In the genomic region with DNA sequence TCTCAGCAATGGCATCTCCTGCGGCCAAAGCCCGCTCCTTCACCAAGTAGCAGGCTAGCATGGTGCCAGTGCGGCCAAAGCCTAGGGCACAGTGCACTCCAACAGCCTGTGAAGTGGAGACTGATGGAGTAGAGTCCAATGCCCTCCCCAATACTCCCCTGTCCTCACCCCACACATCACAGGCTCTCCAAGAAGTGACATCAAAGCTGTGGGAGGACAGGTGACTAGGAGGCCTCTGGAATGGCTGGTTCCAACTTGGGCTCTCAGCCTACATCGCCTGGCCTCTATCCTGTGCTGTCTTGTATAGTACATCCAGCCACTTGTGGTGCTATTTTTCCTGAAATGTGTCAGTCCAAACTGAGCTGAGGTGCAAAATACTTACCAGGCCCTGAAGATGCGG, we compare ENCODE assay signal across 9 mouse cellular contexts. TPM values are rescaled to one million over a fixed set of nuclear protein-coding genes. Genes with fewer than 3 reads are reported as not detected.
DNase-seq lines count a peak whose midpoint lies in the region; ATAC-seq and TF ChIP-seq lines count a peak whose summit lies in the region.
"Had no signal": no experiment of that assay in that cellular context is flagged by ENCODE, and none has a peak within 500 bp of the region (broad histone marks: within the 10 kb centered on the region; RNA-seq: fewer than 3 reads in every experiment).

No protein-coding gene starts in this region.

- no peaks in the 10 kb centered on the region for H3K36me3 ChIP-seq in kidney, embryonic 14.5 days (ENCODE audit: control insufficient read depth, insufficient read depth, low read length)
- no peaks in the 10 kb centered on the region for H3K36me3 ChIP-seq in neural tube, embryonic 12.5 days
- H3K36me3 ChIP-seq in stomach, postnatal 0 days (ENCODE audit: control insufficient read depth, insufficient read depth, low read length) = no peaks in the 10 kb centered on the region

- no peaks in the 10 kb centered on the region for H3K9me3 ChIP-seq in kidney, embryonic 14.5 days (ENCODE audit: control insufficient read depth, low read length)
- no peaks in the 10 kb centered on the region for H3K9me3 ChIP-seq in neural tube, embryonic 12.5 days
- H3K9me3 ChIP-seq in stomach, postnatal 0 days (ENCODE audit: control insufficient read depth, low read length) = no peaks in the 10 kb centered on the region

- peak; percentile 39 for DNase-seq in cerebellum, adult 9-11 months
- DNase-seq in cerebellum, postnatal 4 days (ENCODE audit: low spot score in 2 of 2) = no peak
- no peak for DNase-seq in kidney, postnatal 36 days
- DNase-seq in neural tube, embryonic 10.5 days (ENCODE audit: extremely low spot score, low spot score) = no peak
- DNase-seq in spleen, postnatal 4 days (ENCODE audit: low spot score in 2 of 2) = no peak
- no peak for DNase-seq in stomach, postnatal 0 days (ENCODE audit: low spot score)

- no peak overlapping the region for H3K27ac ChIP-seq in kidney, embryonic 14.5 days (ENCODE audit: low read depth, low read length)
- no peak overlapping the region for H3K27ac ChIP-seq in neural tube, embryonic 12.5 days
- H3K27ac ChIP-seq in stomach, postnatal 0 days (replicated peaks) = no peak overlapping the region

- 0 out of 2 replicates have a peak overlapping the region, but pooled peaks have one; percentile 5 for H3K4me2 ChIP-seq in kidney, embryonic 14.5 days (replicated peaks; ENCODE audit: low read depth, low read length)
- H3K4me2 ChIP-seq in neural tube, embryonic 12.5 days (replicated peaks) = peak overlapping the region; percentile 24; the same call in 1 of the 2 replicates
- H3K4me2 ChIP-seq in stomach, postnatal 0 days (replicated peaks; ENCODE audit: low read depth) = no peak overlapping the region

- TF ChIP-seq CTCF in stomach, postnatal 0 days (IDR thresholded peaks at IDR 0.05; ENCODE audit: low read depth) = no peak

- no peaks in the 10 kb centered on the region for H3K27me3 ChIP-seq in kidney, embryonic 14.5 days (ENCODE audit: control insufficient read depth, insufficient read depth, low read length)
- H3K27me3 ChIP-seq in neural tube, embryonic 12.5 days (replicated peaks) = no peaks in the 10 kb centered on the region
- H3K27me3 ChIP-seq in stomach, postnatal 0 days (ENCODE audit: control insufficient read depth, insufficient read depth, low read length) = no peaks in the 10 kb centered on the region

- no peak overlapping the region for H3K4me3 ChIP-seq in kidney, embryonic 14.5 days (ENCODE audit: low read length)
- no peak overlapping the region for H3K4me3 ChIP-seq in neural tube, embryonic 12.5 days
- H3K4me3 ChIP-seq in stomach, postnatal 0 days (ENCODE audit: low read depth, low read length) = no peak overlapping the region

- H3K9ac ChIP-seq in kidney, embryonic 14.5 days (ENCODE audit: low read depth, low read length) = no peak overlapping the region
- H3K9ac ChIP-seq in neural tube, embryonic 12.5 days = no peak overlapping the region
- no peak overlapping the region for H3K9ac ChIP-seq in stomach, postnatal 0 days (ENCODE audit: low read length)

- 84% methylated on average over 5 of the region's 5 CpGs for WGBS in kidney, embryonic 14.5 days
- WGBS in neural tube, embryonic 12.5 days = 88% methylated on average over 5 of the region's 5 CpGs
- 90% methylated on average over 5 of the region's 5 CpGs for WGBS in stomach, postnatal 0 days

- no peak for ATAC-seq in kidney, embryonic 14.5 days (ENCODE audit: low FRiP score, low TSS enrichment)
- no peak for ATAC-seq in neural tube, embryonic 12.5 days (ENCODE audit: low FRiP score, low read depth)
- ATAC-seq in stomach, postnatal 0 days (ENCODE audit: low FRiP score, low TSS enrichment) = no peak

- H3K4me1 ChIP-seq in kidney, embryonic 14.5 days (ENCODE audit: control insufficient read depth, insufficient read depth, low read length) = peaks cover 9% of the 10 kb centered on the region; the same call in 1 of the 2 replicates
- H3K4me1 ChIP-seq in neural tube, embryonic 12.5 days = peaks cover 3% of the 10 kb centered on the region; the same call in 1 of the 2 replicates
- H3K4me1 ChIP-seq in stomach, postnatal 0 days (replicated peaks; ENCODE audit: control insufficient read depth, insufficient read depth) = no peaks in the 10 kb centered on the region; the same call in 1 of the 2 replicates

- TF ChIP-seq EP300 in stomach, postnatal 0 days (optimal IDR thresholded peaks at IDR 0.05) = no peak

RNA-seq across cellular contexts. Expression of gene Dusp23, which starts 1.0 kb away (rescaled TPM):
- polyA plus RNA-seq in kidney, embryonic 14.5 days (2014; fragmentation: Nextera tagmentation; extraction: Ambion mirVana) = 17.0 and 17.2 TPM in 2 replicates
- polyA plus RNA-seq in neural tube, embryonic 12.5 days (2016; fragmentation: Nextera tagmentation; extraction: Ambion mirVana) = 20.0 and 20.8 TPM in 2 replicates
- 15.5 and 17.1 TPM in 2 replicates for polyA plus RNA-seq in stomach, postnatal 0 days (2015; fragmentation: Nextera tagmentation; extraction: Ambion mirVana)

RNA-seq across cellular contexts. Expression of gene Fcrl6, which starts 29.4 kb away (rescaled TPM):
- polyA plus RNA-seq in kidney, embryonic 14.5 days (2014; fragmentation: Nextera tagmentation; extraction: Ambion mirVana) = not detected in 2 replicates
- 0.16 and 0.19 TPM in 2 replicates for polyA plus RNA-seq in neural tube, embryonic 12.5 days (2016; fragmentation: Nextera tagmentation; extraction: Ambion mirVana)
- polyA plus RNA-seq in stomach, postnatal 0 days (2015; fragmentation: Nextera tagmentation; extraction: Ambion mirVana) = not detected in 2 replicates
- polyA plus RNA-seq: forebrain, embryonic 11.5 days had no signal

RNA-seq across cellular contexts. Expression of gene Slamf8, which starts 41.4 kb away (rescaled TPM):
- polyA plus RNA-seq in kidney, embryonic 14.5 days (2014; fragmentation: Nextera tagmentation; extraction: Ambion mirVana) = 0.12 TPM in 1 of 2 replicates, not detected in the other
- not detected in 2 replicates for polyA plus RNA-seq in neural tube, embryonic 12.5 days (2016; fragmentation: Nextera tagmentation; extraction: Ambion mirVana)
- polyA plus RNA-seq in stomach, postnatal 0 days (2015; fragmentation: Nextera tagmentation; extraction: Ambion mirVana) = 0.12 TPM in 1 of 2 replicates, not detected in the other
- polyA plus RNA-seq: forebrain, embryonic 11.5 days had no signal
